Mouse (Mus musculus) T-helper 2 cell (primary cell): ENCODE measurements around the gene Olfr376.

Experiments used
- in situ Hi-C: fragments of 300-600 bp; cut with MboI, MseI; formaldehyde crosslinking; loops from one replicate; pipeline ENCODE4 v1.15.1; 2025; ENCODE audit warnings: high pct_unique_total_duplicates

Gene Olfr376

DNA sequence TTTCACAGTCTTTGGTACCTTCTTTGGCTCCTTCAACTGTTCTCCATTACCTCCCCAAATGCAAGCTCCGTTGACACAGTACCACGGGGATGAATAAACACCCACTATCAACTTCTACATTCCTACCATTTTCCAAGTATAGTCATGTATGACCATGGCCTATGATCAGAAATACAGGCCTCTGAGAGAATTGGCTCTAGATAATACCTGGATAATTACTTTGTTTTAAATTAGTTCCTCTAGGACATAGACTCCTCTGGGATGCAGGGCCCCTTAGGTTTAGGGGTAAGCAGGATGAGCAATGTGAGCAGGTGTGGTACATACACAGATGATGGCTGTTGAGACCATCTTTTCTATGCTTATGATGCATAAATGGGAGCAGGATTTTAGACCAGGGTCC, at the start of gene Olfr376:
Gene Olfr376, plus strand, starts transcription at position 301 of the 400 bp plus-strand sequence.
- in situ Hi-C loops: no loop called here

DNA sequence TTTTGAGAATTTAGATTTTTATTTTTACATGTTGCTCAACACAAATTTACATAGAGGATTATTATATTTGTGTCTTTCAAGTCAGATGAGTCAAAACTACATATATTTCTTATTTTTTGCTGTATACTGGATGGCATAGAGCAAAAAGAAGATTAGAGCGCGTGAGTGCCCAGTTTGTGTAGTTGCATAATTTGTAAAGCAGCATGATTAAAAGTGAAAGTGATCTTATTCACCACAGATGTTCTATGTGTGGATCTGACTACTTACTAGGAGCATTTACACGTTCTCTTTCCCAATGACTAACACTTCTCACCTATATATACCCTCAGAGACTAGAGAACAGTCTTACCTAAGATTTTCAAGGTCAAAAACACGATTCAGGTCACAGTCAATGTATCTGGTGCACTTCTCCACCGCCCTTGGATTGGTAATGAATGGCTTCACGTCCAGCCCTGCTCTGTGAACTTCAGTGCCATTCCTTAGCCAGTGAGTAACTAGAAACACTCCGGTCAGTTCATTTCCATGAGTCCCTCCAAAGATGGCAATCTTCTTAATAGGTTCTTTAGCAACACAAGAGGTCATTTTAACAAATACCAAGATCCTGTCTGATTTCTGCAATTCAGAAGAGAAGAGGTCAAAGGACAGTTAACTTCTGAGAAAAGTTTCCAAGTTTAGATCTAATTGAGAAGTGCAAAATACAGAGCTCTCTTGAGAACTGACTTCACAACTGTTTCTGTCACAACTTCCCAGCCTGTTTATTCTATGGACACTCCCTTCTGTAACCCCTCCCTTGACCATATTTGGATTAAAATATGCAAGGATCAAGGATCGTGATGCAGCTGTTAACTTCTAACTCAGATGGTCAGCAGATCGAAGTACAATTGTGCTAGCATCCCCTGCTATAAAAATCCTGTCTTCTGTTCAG, 46.9 kb upstream of the Olfr376 start:
- in situ Hi-C loops: no loop called here

DNA sequence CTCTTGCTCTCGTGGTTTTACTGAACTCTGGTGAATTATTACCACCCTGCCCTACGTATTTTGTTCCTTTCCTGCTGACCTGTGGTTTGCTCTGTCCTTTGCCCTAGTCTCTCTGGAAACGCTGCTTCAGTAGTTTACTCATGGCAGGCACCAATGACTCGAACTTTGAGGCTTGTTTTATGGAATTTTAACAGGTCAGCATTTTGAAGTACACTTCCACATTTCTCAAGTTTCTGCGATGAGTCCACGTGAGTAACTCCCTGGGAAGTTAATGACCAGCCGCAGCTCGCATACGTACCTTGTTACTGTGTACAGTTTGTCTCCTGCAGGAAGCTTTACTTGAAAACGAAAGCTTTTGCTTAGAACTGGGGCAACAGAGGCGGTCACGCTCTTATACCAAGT, 44.6 kb upstream of the Olfr376 start:
- in situ Hi-C loops: no loop called here

DNA sequence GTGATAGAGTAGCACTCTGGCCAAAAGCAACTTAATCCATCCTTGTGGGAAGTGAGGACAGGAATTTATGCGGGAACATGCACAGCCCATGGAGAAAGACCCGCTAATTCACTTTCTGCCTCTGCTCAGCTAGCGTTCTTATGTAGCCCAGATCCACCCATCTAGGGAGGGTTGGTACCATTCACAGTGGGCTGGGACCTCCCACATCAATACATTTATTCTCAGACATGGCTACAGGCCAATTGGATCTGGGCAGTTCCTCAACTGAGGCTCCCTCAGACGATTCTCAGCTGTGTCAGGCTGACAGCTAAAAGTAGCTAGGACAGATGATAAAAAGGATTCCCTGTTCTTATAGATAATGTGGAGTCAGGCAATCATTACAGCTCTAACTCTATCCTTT, 43.7 kb upstream of the Olfr376 start:
- in situ Hi-C loops: no loop called here

DNA sequence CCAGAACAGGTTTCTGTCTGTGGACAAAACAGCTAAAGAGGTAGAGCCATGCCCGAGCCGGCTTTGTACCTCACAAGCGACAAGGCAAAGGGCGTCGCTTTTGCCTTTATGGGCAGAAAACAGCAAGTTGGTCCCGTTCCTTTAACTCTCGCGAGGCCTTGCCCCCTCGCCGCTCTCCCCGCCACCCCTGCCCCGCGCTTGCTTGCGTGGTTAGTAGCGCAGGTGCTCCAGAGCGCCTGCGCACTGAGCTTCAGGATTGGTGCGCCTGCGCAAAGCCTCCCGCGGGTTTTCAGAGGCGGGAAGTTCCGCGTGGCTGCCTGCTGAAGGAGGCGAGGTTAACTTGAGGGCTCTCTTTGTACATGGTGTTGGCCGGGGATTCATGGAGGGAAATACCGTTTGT, 41.6 kb upstream of the Olfr376 start, which contains the start of the genes Aspa, Gm49340 and Spata22:
Gene Aspa, minus strand, starts transcription at position 155 of the 400 bp plus-strand sequence.
Gene Gm49340, plus strand, starts transcription at position 300 of the 400 bp plus-strand sequence.
Gene Spata22, plus strand, starts transcription at position 300 of the 400 bp plus-strand sequence.
- in situ Hi-C loops: no loop called here

DNA sequence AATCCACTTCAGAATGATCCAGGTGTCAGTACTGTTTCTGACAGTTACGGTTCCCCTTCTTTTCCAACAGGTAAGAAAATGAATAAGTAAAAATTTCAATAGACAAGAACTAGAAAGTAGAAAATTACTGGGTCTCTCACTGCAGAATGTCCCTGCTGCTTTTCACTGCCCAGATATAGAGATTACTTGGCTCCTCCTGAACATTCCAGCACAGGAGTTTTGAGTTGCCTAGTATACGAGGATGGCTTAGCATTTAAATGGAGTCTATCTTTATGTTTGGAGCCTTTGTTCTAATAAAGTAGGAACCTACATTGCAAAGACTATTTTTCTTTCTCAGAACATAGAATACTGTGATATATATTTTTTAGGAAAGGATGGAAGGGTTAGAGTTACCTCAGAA, 37.7 kb upstream of the Olfr376 start:
- in situ Hi-C loops: no loop called here

DNA sequence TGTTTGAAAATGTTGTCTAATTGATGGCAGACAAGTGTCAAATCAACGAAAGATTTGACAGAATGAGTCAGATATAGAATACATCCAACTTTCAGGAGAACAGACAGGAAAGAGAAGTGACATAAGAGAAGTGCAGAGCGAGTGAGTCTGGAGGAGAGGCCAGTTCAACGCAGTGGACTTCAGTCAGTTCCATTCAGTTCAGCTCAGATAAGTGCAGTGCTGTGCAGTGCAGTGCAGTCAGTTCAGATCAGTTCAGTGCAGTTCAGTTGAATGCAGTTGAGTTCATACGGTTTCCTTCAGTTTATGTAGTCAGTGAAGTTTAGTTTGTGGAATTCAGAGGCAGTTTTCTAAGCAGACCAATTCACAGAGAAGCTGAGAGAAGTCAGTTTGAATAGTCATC, 34.1 kb upstream of the Olfr376 start:
- in situ Hi-C loops: no loop called here

DNA sequence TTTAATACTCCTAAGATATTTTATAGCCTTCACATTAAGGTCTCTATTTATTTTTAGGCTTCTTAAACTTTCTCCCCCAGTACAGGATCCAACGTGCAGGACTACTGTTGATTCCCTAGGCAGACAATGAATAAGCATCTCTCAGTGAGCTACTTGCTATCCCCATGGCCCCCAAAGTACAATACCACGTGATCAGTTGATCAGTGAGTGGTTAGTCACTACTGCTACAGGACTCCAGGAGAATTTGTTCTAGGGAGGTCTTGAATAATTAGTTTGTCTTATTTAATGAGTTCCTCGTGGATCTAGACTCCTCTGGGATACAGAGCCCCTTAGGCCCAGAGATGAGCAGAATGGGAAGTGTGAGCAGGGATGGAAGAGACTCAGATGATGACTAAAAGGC, 20.6 kb upstream of the Olfr376 start, which contains the start of gene Olfr20:
Gene Olfr20, plus strand, starts transcription at position 301 of the 400 bp plus-strand sequence.
- in situ Hi-C loops: no loop called here

DNA sequence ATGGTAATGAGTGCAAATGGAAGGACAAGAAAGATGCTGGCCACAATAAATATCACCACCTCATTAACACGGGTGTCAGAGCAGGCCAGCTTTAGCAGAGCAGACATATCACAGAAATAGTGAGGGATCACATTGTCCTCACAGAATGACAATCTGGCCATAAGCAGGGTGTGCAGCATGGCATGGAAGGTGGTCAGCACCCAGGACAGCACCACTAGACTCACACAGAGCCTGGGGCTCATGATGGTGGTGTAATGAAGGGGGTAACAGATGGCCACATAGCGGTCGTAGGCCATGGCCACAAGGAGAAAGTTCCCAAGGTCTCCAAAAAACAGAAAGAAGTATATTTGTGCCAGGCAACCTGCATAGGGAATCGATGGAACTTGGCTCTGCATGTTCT, 24.3 kb downstream of the Olfr376 start:
- in situ Hi-C loops: no loop called here

DNA sequence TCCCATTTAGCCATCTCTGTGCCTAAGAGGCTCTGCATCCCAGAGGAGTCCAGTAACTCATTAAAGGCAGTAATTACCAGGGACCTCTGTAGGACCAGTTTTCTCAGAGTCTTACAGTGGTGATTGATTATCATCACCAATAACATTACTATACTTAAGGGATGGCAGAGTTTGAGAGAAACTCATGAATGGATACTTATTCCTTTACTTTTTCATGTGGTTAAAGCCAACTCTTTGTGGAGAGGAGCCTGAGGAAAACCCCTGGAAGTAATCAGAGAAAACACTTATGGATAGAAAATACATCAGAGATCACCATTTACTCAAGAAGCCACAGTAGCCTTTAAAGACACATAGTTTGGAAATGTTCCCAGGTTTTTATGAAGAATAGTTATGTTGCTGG, 28.5 kb downstream of the Olfr376 start, which contains the start of gene Olfr1:
Gene Olfr1, minus strand, starts transcription at position 101 of the 400 bp plus-strand sequence.
- in situ Hi-C loops: no loop called here
